Mouse (Mus musculus) E14TG2a.4 (cell line): ENCODE measurements around the gene Rprd1b.

Experiments
- CTCF ChIP-seq: conservative IDR thresholded peaks from 2 replicates; pipeline ENCODE4 v1.5.1; 2014; ENCODE audit warnings: low read length
- NANOG ChIP-seq: IDR thresholded peaks from 2 replicates; pipeline ENCODE4 v1.6.1; 2014; ENCODE audit warnings: borderline replicate concordance, low read length, mixed read lengths

DNA sequence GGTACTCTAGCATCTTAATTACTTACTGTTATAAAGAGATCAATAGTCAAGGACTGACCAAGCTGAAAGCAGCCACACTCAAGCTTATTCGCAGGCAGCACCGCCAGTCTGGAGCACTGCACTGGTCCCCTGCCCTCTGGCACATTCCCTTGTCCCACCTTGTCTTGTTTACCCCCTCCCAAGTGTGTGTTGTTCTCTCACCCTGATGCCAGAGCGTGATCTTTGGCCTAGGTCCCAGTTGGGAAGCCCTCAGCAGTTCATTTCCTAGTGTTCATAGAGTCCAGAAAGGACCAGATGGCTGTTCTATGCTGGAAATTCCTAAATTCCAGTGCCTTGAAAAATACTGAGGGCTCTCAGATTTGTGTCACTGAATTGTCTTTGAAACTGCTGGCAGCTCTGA lies 28.7 kb downstream of the Rprd1b start:
- TF ChIP-seq CTCF (no peak), NANOG (no peak)
